Mouse (Mus musculus) adrenal gland, postnatal 25 days (tissue): Measurements from ENCODE around the gene Plppr1. TPM values are rescaled to one million over a fixed set of nuclear protein-coding genes. Genes with fewer than 3 reads are reported as not detected.
"Not testable (repeated sequence)": the region's sequence is repeated elsewhere in the genome, so short reads cannot be mapped to it uniquely, and the experiment has no call there.

Experiments used
- DNase-seq: peaks from one replicate; pipeline ENCODE4 v3.0.0; 2021; ENCODE audit warnings: mixed read lengths
- total RNA-seq: library from RNA; stranded (reverse); gene quantifications from 2 replicates; pipeline ENCODE4 v1.2.3, GENCODE M21; 2021

Plppr1 gene
- total RNA-seq, 1 experiment from 2014 or later, result 0.15 TPM

- no peak for DNase-seq
Measured at GRCm38 (mm10) chr4:49233032-49233406, 173.9 kb downstream of the Plppr1 start.

- no peak for DNase-seq
Measured at GRCm38 (mm10) chr4:49238111-49238510, 179.0 kb downstream of the Plppr1 start.

- no peak for DNase-seq
Measured at GRCm38 (mm10) chr4:49239451-49239850, 180.4 kb downstream of the Plppr1 start.

DNA sequence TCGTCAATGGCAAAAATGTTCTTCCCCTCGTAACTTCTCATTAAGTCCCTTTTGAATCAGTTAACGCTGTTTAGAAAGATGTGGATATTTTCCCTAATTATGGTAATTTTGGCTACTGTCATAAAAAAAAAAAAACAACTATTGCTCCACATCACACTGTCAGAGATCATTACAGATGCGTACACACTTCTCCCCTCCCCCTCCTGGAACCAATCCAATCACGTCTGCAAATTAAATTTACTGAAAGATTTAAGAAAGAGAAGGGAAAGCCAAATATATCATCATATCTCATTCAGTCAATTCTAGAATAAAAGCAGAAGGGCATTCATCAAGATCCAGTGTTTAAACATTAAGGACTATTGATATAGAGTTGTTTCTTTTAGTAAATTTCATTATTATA, 185.7 kb downstream of the Plppr1 start:
- no peak for DNase-seq

DNA sequence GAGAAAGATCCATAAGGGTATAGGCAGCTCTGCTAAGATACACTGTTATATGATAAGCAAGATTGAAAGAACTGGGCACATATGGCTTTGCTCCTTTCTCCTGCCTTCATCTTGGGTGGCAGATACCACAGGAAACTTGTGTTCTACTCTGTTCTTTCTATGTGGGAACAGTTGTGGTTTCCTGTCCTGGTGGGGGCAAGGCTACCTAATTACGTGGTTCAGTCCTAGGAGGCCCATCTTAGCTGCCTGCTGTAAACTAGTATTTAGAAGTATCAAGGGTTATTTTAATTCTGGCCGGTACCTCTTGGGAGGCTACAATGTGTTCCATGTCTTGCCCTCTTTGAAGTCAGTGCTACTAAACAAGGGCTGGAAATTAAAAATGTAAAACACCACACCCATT, 186.2 kb downstream of the Plppr1 start:
- DNase-seq, result no peak

GRCm38 (mm10) chr4:49251262-49251661, 192.2 kb downstream of the Plppr1 start:
- no peak for DNase-seq

GRCm38 (mm10) chr4:49252169-49252568, 193.1 kb downstream of the Plppr1 start:
- DNase-seq, result no peak

DNA sequence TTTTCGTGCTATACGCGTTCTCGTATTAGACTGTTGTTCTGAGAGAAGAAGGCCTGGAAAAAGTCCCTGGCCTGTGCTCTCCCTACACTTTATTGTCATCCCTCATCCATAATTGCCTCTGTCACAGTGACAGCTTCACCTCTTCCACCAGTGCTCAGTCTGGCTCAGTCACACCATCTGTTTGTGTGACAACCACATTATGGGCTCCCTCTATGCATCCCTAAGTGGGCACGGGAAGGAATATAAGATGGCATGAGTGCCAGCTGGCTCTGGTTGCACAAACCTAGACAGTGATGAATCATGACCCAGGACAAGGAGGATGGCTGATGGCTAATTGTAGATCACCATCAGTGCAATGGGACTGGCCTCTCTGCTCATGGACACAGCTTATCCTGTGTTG, 219.4 kb downstream of the Plppr1 start:
- DNase-seq, result no peak

DNA sequence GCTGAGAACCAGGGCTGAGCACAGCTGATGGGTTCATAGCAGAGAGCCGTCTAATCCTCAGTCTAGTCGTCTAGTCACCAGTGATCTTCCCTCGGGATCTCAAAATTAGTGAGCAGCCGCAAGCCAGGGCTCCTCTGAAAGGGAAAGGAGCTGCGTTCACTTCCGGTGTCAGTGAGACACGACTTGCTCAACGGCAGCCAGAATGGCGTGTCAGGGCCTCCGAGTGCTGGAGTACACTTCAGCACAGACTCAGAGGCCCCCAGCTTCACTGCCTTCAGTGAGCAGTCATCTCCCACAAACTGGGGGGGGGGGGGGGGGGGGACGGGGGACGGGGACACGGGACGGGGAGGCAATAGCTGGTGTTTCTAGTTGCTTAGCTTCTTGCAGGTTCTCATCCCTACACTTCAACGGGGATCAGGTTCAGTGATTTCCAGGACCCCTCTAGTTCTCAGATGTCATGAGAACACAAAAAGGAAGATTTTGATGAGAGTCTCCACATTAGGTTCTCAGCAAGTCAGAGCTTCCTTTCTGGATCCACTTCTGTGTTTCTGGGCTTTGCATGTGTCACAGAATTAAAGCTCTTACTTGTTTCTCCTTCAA, 225.7 kb downstream of the Plppr1 start:
- no peak for DNase-seq

GRCm38 (mm10) chr4:49285340-49286196, 226.5 kb downstream of the Plppr1 start:
- DNase-seq, result no peak

DNA sequence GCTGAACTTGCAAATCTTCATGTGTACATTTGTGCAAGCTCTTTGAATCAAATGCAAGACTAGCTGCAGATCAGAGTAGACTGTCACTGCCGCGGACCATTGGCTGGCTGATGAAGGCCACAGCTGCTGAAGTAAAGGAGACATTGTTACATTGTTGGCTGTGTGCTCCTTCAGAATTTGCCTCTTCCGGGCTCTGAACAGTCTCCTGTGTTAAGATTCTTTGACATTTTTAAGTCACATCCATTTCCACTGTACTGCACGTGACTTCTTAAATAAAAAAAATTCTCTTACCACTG, 227.1 kb downstream of the Plppr1 start:
- no peak for DNase-seq

GRCm38 (mm10) chr4:49296434-49296833, 237.4 kb downstream of the Plppr1 start:
- DNase-seq, result no peak

- no peak for DNase-seq
Measured at GRCm38 (mm10) chr4:49299576-49299975, 240.5 kb downstream of the Plppr1 start.

DNA sequence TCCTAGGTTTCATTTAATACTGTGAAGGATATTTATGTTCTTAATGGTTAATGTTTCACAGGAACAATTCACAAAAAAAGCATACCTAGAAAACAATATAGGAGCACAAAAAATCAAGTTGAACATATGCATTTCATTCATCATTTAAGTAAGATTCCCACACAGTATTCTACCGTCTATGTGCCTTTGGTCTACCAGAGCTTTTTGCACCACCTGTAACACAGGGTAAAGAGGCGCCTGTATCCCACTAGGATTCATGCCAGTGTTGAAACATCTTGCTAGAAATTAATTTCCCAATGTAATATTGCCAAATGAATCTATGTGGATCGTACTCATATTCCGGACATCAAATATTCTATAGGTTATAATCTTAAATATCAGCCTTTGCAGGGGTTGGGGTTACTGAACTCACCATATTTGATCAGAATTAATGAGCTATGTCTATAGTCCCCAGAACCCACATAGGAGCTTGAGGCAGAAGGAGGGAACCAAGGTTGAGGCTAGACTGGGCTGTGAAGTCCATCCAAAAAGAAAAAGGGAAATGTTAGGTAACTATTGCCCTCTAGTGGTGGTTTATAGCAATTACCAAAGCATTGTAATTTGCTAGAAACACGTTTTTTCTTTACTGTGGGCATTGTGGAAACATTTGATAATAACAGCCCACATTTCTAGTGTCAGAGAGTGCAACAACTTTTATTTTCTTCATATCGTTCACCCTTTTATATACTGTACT, 263.0 kb downstream of the Plppr1 start:
- no peak for DNase-seq

DNA sequence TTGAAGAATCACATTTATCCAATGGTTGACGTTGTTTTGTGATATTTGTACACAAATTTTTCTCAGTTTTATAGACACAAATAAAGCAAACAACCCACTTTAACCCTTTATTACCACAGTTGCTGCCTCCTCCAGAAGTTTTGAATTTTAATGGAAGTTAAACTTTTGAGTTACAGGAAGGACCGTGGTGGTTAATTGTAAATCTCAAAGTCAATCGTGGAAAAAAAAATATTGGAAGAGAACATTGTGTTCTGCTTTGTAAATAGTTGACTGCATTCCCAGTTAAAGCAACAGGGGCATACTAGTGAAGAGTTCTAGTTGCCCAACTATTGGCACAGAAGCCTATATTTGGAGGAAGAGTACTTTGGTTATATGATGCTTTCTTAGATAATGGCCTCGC, 278.9 kb downstream of the Plppr1 start:
- DNase-seq, result not testable (repeated sequence)

- DNase-seq, result not testable (repeated sequence)
Measured at GRCm38 (mm10) chr4:49340091-49340490, 281.0 kb downstream of the Plppr1 start.

GRCm38 (mm10) chr4:49348001-49348400, 288.9 kb downstream of the Plppr1 start:
- not testable (repeated sequence) for DNase-seq

GRCm38 (mm10) chr4:49348677-49349076, 289.6 kb downstream of the Plppr1 start:
- no peak for DNase-seq

DNA sequence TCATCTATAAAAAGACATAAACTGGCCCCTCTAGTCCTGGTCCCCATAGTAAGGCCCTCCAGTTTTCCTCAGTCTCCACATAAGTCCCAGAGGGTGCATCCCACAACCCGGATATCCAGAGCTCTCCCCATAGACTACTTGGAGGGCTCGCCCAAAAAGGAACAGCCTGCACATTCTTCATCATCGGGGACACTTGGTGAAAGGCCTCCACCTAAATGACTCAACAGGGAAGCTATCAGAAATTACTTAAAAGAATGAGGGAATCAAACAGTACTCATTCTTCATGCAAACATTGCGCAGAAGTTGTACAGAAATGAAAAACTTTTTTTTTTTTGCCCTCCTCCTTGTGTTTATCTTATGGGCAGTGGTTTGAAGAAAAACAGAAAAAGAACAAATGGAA, 291.4 kb downstream of the Plppr1 start:
- no peak for DNase-seq

DNA sequence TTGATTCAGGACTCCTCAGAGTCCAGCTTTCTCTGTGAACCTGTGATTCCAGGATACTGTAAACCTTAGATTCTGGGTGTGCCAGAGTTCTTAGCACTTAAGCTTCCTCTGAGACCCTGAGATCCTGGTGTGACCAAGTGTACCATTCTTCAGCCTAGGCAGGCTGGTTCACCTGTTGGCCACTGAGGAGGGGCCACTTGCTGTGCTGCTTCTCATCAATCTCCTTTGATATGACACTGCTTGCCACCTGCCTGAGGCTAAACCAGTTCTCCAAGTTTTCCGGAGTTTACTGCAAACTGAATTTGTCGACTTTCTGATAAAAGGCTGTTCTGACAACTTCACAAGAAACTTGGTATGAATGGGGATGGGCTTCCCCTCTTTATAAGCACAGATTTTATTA, 298.0 kb downstream of the Plppr1 start:
- DNase-seq, result no peak

- not testable (repeated sequence) for DNase-seq
Measured at GRCm38 (mm10) chr4:49368046-49368445, 309.0 kb downstream of the Plppr1 start.

DNA sequence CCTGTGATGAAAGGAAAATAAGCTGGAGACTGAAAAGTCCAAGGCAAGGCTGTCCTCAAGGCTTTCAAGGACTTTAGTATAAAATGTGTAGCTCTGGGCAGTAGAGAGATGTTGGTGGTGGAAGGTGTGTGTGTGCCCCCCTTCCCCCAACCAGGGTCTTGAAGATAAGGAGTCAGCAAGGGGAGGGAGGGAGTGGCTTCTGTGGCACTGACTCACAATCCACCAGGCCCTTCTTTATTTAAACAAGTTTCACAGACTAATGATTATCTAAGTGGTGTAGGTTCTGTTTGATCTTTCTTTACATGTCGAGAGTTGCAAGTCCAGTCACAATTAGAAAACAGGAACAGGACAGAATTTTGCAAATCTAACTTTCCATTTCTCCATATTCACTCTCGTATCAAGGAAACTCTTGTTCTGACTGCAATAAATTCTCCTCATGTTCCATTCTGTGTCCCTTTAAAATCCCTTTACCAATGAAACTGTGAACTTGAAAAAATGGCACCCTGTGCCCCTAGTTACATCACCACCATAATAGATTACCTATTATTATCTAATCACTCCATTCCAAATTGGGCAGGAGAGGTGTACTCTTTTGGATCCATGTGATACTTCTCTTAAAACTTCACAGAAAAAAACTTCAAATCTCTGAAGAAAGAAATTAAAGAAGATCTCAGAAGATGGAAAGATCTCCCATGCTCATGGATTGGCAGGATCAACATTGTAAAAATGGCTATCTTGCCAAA, 324.7 kb downstream of the Plppr1 start:
- DNase-seq, result not testable (repeated sequence)

DNA sequence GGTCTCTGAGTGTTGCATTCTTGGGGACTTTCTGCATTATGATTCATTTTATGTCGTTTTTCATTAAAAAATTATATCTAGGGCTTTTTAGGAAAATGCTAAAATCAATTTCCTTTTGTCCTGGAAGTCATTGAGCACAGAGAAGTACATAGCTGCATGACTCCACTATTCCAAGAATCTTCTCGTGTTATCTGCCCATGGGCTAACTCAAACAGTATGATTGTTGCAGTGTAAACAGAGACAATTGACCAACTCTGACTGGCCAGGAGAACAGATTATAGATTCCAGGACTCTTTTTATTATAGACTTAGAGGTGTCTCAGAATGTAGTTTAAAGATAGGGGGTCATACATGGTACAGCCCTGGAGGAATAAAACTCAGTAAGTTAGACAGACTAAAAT, 327.8 kb downstream of the Plppr1 start:
- no peak for DNase-seq
